Mouse (Mus musculus): ENCODE measurements around the gene Spred3. TPM values are rescaled to one million over a fixed set of nuclear protein-coding genes. Genes with fewer than 3 reads are reported as not detected.

Gene Spred3
- polyA plus RNA-seq, 1 experiment, result 4.1 TPM

- TF ChIP-seq REST (IDR thresholded peaks at IDR 0.05; ENCODE audit: insufficient read depth, insufficient read length) (no peak), POLR2A (IDR thresholded peaks at IDR 0.05; ENCODE audit: insufficient read length, low read depth) (peak; percentile 42), POLR2AphosphoS2 (IDR thresholded peaks at IDR 0.05; ENCODE audit: insufficient read length, low read depth) (peak; percentile 88)
- H3K27me3 ChIP-seq (ENCODE audit: control insufficient read depth, insufficient read depth, insufficient read length), result no peaks in the 10 kb centered on the region
- no peak overlapping the region for H3K4me3 ChIP-seq
- H3K36me3 ChIP-seq (ENCODE audit: control insufficient read depth, insufficient read depth), result peaks cover 22% of the 10 kb centered on the region
- H3K4me2 ChIP-seq (ENCODE audit: low read depth), result no peak overlapping the region
- peaks cover 20% of the 10 kb centered on the region for H3K79me2 ChIP-seq (ENCODE audit: control insufficient read depth, insufficient read depth)
- H3ac ChIP-seq (ENCODE audit: control insufficient read depth, insufficient read length), result no peak overlapping the region
These were observed 2.3 kb upstream of the Spred3 start for GRCm38 (mm10) chr7:29172390-29173016.

- Histone ChIP-seq H3K79me2 (ENCODE audit: control insufficient read depth, insufficient read depth) (peaks cover 11% of the 10 kb centered on the region), H3ac (ENCODE audit: control insufficient read depth, insufficient read length) (peak overlapping the region; percentile 4), H3K4me2 (ENCODE audit: low read depth) (peak overlapping the region; percentile 93), H3K4me3 (peak overlapping the region; percentile 61), H3K27me3 (ENCODE audit: control insufficient read depth, insufficient read depth, insufficient read length) (no peaks in the 10 kb centered on the region), H3K36me3 (ENCODE audit: control insufficient read depth, insufficient read depth) (peaks cover 13% of the 10 kb centered on the region)
- no peak for TF ChIP-seq REST (IDR thresholded peaks at IDR 0.05; ENCODE audit: insufficient read depth, insufficient read length)
- no peak for TF ChIP-seq USF1 (IDR thresholded peaks at IDR 0.05; ENCODE audit: low read depth)
- no peak for TF ChIP-seq E2F4 (IDR thresholded peaks at IDR 0.05; ENCODE audit: insufficient read depth)
- no peak for TF ChIP-seq CEBPB (IDR thresholded peaks at IDR 0.05; ENCODE audit: insufficient read depth, poor library complexity, severe bottlenecking)
- no peak for TF ChIP-seq MYOD1 (IDR thresholded peaks at IDR 0.05; ENCODE audit: control insufficient read depth in 1 of 3, insufficient read length in 2 of 3, low read depth in 2 of 3)
- TF ChIP-seq POLR2AphosphoS2 (IDR thresholded peaks at IDR 0.05; ENCODE audit: insufficient read length, low read depth), result no peak
- TF ChIP-seq POLR2A (IDR thresholded peaks at IDR 0.05; ENCODE audit: insufficient read length, low read depth), result no peak
- TF ChIP-seq TCF3 (IDR thresholded peaks at IDR 0.05; ENCODE audit: insufficient read length, low read depth), result no peak
- no peak for TF ChIP-seq TCF12 (IDR thresholded peaks at IDR 0.05; ENCODE audit: insufficient read depth, poor library complexity, severe bottlenecking)
- no peak for TF ChIP-seq SRF (IDR thresholded peaks at IDR 0.05; ENCODE audit: control insufficient read depth, insufficient read length, low read depth)
- TF ChIP-seq MAX (IDR thresholded peaks at IDR 0.05; ENCODE audit: low read depth), result no peak
These were observed 1.4 kb upstream of the Spred3 start for GRCm38 (mm10) chr7:29171562-29172097.

- H3K79me2 ChIP-seq (ENCODE audit: control insufficient read depth, insufficient read depth), result peaks cover 5% of the 10 kb centered on the region
- H3K4me2 ChIP-seq (ENCODE audit: low read depth), result peak overlapping the region; percentile 93
- H3K4me3 ChIP-seq, result peak overlapping the region; percentile 61
- peaks cover 7% of the 10 kb centered on the region for H3K36me3 ChIP-seq (ENCODE audit: control insufficient read depth, insufficient read depth)
- no peaks in the 10 kb centered on the region for H3K27me3 ChIP-seq (ENCODE audit: control insufficient read depth, insufficient read depth, insufficient read length)
- TF ChIP-seq POLR2A (IDR thresholded peaks at IDR 0.05; ENCODE audit: insufficient read length, low read depth), result peak; percentile 4
- no peak for TF ChIP-seq E2F4 (IDR thresholded peaks at IDR 0.05; ENCODE audit: insufficient read depth)
- TF ChIP-seq POLR2AphosphoS2 (IDR thresholded peaks at IDR 0.05; ENCODE audit: insufficient read length, low read depth), result peak; percentile 39
- peak overlapping the region; percentile 4 for H3ac ChIP-seq (ENCODE audit: control insufficient read depth, insufficient read length)
These were observed 747 bp upstream of the Spred3 start for GRCm38 (mm10) chr7:29170755-29171561.

GRCm38 (mm10) chr7:29169231-29170065 is 763 bp downstream of the Spred3 start:
- Histone ChIP-seq H3K36me3 (ENCODE audit: control insufficient read depth, insufficient read depth) (no peaks in the 10 kb centered on the region), H3K4me3 (peak overlapping the region; percentile 61), H3K79me2 (ENCODE audit: control insufficient read depth, insufficient read depth) (no peaks in the 10 kb centered on the region), H3ac (ENCODE audit: control insufficient read depth, insufficient read length) (peak overlapping the region; percentile 61), H3K27me3 (ENCODE audit: control insufficient read depth, insufficient read depth, insufficient read length) (no peaks in the 10 kb centered on the region), H3K4me2 (ENCODE audit: low read depth) (peak overlapping the region; percentile 93)
- TF ChIP-seq REST (IDR thresholded peaks at IDR 0.05; ENCODE audit: insufficient read depth, insufficient read length), result no peak
- peak; percentile 15 for TF ChIP-seq POLR2A (IDR thresholded peaks at IDR 0.05; ENCODE audit: insufficient read length, low read depth)

- Histone ChIP-seq H3K27me3 (ENCODE audit: control insufficient read depth, insufficient read depth, insufficient read length) (no peaks in the 10 kb centered on the region), H3K4me2 (ENCODE audit: low read depth) (peak overlapping the region; percentile 67), H3K4me3 (peak overlapping the region; percentile 61), H3K79me2 (ENCODE audit: control insufficient read depth, insufficient read depth) (no peaks in the 10 kb centered on the region), H3ac (ENCODE audit: control insufficient read depth, insufficient read length) (peak overlapping the region; percentile 61), H3K36me3 (ENCODE audit: control insufficient read depth, insufficient read depth) (no peaks in the 10 kb centered on the region)
- no peak for TF ChIP-seq TCF3 (IDR thresholded peaks at IDR 0.05; ENCODE audit: insufficient read length, low read depth)
- no peak for TF ChIP-seq E2F4 (IDR thresholded peaks at IDR 0.05; ENCODE audit: insufficient read depth)
- TF ChIP-seq TCF12 (IDR thresholded peaks at IDR 0.05; ENCODE audit: insufficient read depth, poor library complexity, severe bottlenecking), result no peak
- TF ChIP-seq USF1 (IDR thresholded peaks at IDR 0.05; ENCODE audit: low read depth), result peak; percentile 48
- TF ChIP-seq CEBPB (IDR thresholded peaks at IDR 0.05; ENCODE audit: insufficient read depth, poor library complexity, severe bottlenecking), result no peak
- TF ChIP-seq REST (IDR thresholded peaks at IDR 0.05; ENCODE audit: insufficient read depth, insufficient read length), result no peak
- no peak for TF ChIP-seq POLR2A (IDR thresholded peaks at IDR 0.05; ENCODE audit: insufficient read length, low read depth)
These were observed 1.4 kb downstream of the Spred3 start for GRCm38 (mm10) chr7:29168791-29169230.

All from myocyte (in vitro differentiated cells).